Mouse (Mus musculus) G1E (cell line): ENCODE results near the gene Lcmt1. TPM values are rescaled to one million over a fixed set of nuclear protein-coding genes. Genes with fewer than 3 reads are reported as not detected.

ENCODE experiments used
- ATAC-seq: 2 replicates; pipeline ENCODE4 v1.8.0; 2016; ENCODE audit warnings: mild to moderate bottlenecking; ENCODE audit not compliant: insufficient number of reproducible peaks, poor library complexity, low FRiP score, severe bottlenecking; ENCODE audit errors: extremely low read depth
- DNase-seq: peaks from one replicate; pipeline ENCODE4 v3.0.0; 2012; ENCODE audit warnings: low spot score
- H3K27me3 ChIP-seq: 2 replicates; pipeline ENCODE4 v1.6.1; 2012; ENCODE audit warnings: mild to moderate bottlenecking, low read length, inconsistent platforms; ENCODE audit not compliant: insufficient read depth
- H3K36me3 ChIP-seq: replicated peaks from 2 replicates; pipeline ENCODE3; 2012; ENCODE audit warnings: mild to moderate bottlenecking, inconsistent platforms
- H3K4me1 ChIP-seq: 2 replicates; pipeline ENCODE4 v1.6.1; 2012; ENCODE audit warnings: low read depth, low read length, inconsistent platforms, mixed read lengths; ENCODE audit not compliant: insufficient read depth
- H3K4me3 ChIP-seq: 2 replicates; pipeline ENCODE4 v1.5.1; 2012; ENCODE audit warnings: low read depth, mild to moderate bottlenecking, inconsistent platforms, low read length, moderate library complexity, mixed read lengths
- H3K9me3 ChIP-seq: replicated peaks from 2 replicates; pipeline ENCODE4 v1.6.1; 2012; ENCODE audit warnings: inconsistent platforms
- CTCF ChIP-seq: IDR thresholded peaks from 2 replicates; pipeline ENCODE4 v1.5.1; 2012; ENCODE audit warnings: low read depth, low read length, inconsistent platforms, mixed read lengths
- GATA1 ChIP-seq: IDR thresholded peaks from 2 replicates; pipeline ENCODE4 v1.6.1; 2012; ENCODE audit warnings: borderline replicate concordance, low read length, inconsistent platforms, mixed read lengths
- GATA2 ChIP-seq: IDR thresholded peaks from 2 replicates; pipeline ENCODE4 v1.6.1; 2012; ENCODE audit warnings: low read depth, low read length, inconsistent platforms, borderline replicate concordance
- POLR2AphosphoS5 ChIP-seq: IDR thresholded peaks from 2 replicates; pipeline ENCODE4 v1.6.1; 2012; ENCODE audit warnings: low read depth, low read length, inconsistent platforms; ENCODE audit not compliant: insufficient replicate concordance
- TAL1 ChIP-seq: conservative IDR thresholded peaks from 2 replicates; pipeline ENCODE4 v1.6.1; 2012; ENCODE audit warnings: low read depth, low read length, inconsistent platforms, mixed read lengths
- polyA plus RNA-seq: library from polyadenylated mRNA; stranded (reverse); fragments of >175 nt; gene quantifications from 2 replicates; pipeline ENCODE4 v1.2.3, GENCODE M21; 2012
- total RNA-seq, 2 experiments: library from RNA; stranded (forward) in 1 of 2; stranded (reverse) in 1 of 2; fragments of 200-1000 nt in 1 of 2; fragments of >200 nt in 1 of 2; fragmentation: Nextera tagmentation in 1 of 2; gene quantifications; 2 replicates each; pipeline ENCODE4 v1.2.3; 2014 to 2017

Gene Lcmt1
- total and polyA plus RNA-seq, 3 experiments, result 5.6 to 31.4 (median 17.2) TPM

GRCm38 (mm10) chr7:123431206-123431605 lies 61.6 kb downstream of the Lcmt1 start:
- no peak for ATAC-seq
- no peaks in the 10 kb centered on the region for H3K9me3 ChIP-seq
- H3K4me1 ChIP-seq, result peaks cover 3% of the 10 kb centered on the region; the same call in 1 of the 2 replicates
- peaks cover 44% of the 10 kb centered on the region for H3K36me3 ChIP-seq
- H3K4me3 ChIP-seq, result no peak overlapping the region
- H3K27me3 ChIP-seq, result no peaks in the 10 kb centered on the region
- TF ChIP-seq GATA1, result no peak
- TF ChIP-seq POLR2AphosphoS5, result no peak
- no peak for TF ChIP-seq TAL1
- no peak for TF ChIP-seq CTCF
- no peak for TF ChIP-seq GATA2
- DNase-seq, result no peak

GRCm38 (mm10) chr7:123442079-123442478 lies 72.5 kb downstream of the Lcmt1 start:
- ATAC-seq, result no peak
- DNase-seq, result no peak

GRCm38 (mm10) chr7:123448794-123449193 lies 79.2 kb downstream of the Lcmt1 start:
- DNase-seq, result no peak
- Histone ChIP-seq H3K4me1 (peaks cover 4% of the 10 kb centered on the region; the same call in 1 of the 2 replicates), H3K9me3 (no peaks in the 10 kb centered on the region), H3K36me3 (no peaks in the 10 kb centered on the region), H3K27me3 (peaks cover 16% of the 10 kb centered on the region), H3K4me3 (no peak overlapping the region)
- no peak for ATAC-seq
- TF ChIP-seq TAL1, result no peak
- TF ChIP-seq GATA1, result no peak
- TF ChIP-seq GATA2, result no peak

More at GRCm38 (mm10) chr7:123442079-123442478, 72.5 kb downstream of the Lcmt1 start:
- TF ChIP-seq GATA1 (no peak), TAL1 (no peak), GATA2 (no peak), POLR2AphosphoS5 (no peak), CTCF (no peak)
- Histone ChIP-seq H3K4me3 (no peak overlapping the region), H3K9me3 (no peaks in the 10 kb centered on the region), H3K27me3 (peaks cover 18% of the 10 kb centered on the region), H3K4me1 (no peaks in the 10 kb centered on the region), H3K36me3 (no peaks in the 10 kb centered on the region)

GRCm38 (mm10) chr7:123449676-123450075 lies 80.1 kb downstream of the Lcmt1 start:
- Histone ChIP-seq H3K9me3 (no peaks in the 10 kb centered on the region), H3K4me3 (no peak overlapping the region), H3K27me3 (peaks cover 18% of the 10 kb centered on the region), H3K4me1 (peaks cover 4% of the 10 kb centered on the region; the same call in 1 of the 2 replicates), H3K36me3 (no peaks in the 10 kb centered on the region)
- no peak for TF ChIP-seq CTCF
- no peak for TF ChIP-seq GATA2
- no peak for TF ChIP-seq TAL1
- TF ChIP-seq GATA1, result no peak
- TF ChIP-seq POLR2AphosphoS5, result no peak
- DNase-seq (no peak), ATAC-seq (no peak)

GRCm38 (mm10) chr7:123450515-123450914 lies 80.9 kb downstream of the Lcmt1 start:
- H3K4me1 ChIP-seq, result peaks cover 4% of the 10 kb centered on the region; the same call in 1 of the 2 replicates
- no peak for DNase-seq
- no peak for TF ChIP-seq GATA1
- no peak for TF ChIP-seq CTCF
- no peak for TF ChIP-seq GATA2
- TF ChIP-seq TAL1, result no peak
- no peak for TF ChIP-seq POLR2AphosphoS5
- no peaks in the 10 kb centered on the region for H3K9me3 ChIP-seq
- no peak overlapping the region for H3K4me3 ChIP-seq
- peaks cover 15% of the 10 kb centered on the region for H3K27me3 ChIP-seq
- no peak for ATAC-seq
- H3K36me3 ChIP-seq, result no peaks in the 10 kb centered on the region

GRCm38 (mm10) chr7:123452551-123452950 lies 83.0 kb downstream of the Lcmt1 start:
- Histone ChIP-seq H3K4me3 (no peak overlapping the region), H3K9me3 (no peaks in the 10 kb centered on the region), H3K27me3 (peaks cover 5% of the 10 kb centered on the region; the same call in 1 of the 2 replicates), H3K4me1 (peaks cover 15% of the 10 kb centered on the region), H3K36me3 (no peaks in the 10 kb centered on the region)
- TF ChIP-seq CTCF (no peak), GATA2 (no peak), POLR2AphosphoS5 (no peak), GATA1 (no peak), TAL1 (no peak)
- DNase-seq (no peak), ATAC-seq (no peak)
